12 mouse cellular contexts compared by ENCODE assay signal in the genomic region with DNA sequence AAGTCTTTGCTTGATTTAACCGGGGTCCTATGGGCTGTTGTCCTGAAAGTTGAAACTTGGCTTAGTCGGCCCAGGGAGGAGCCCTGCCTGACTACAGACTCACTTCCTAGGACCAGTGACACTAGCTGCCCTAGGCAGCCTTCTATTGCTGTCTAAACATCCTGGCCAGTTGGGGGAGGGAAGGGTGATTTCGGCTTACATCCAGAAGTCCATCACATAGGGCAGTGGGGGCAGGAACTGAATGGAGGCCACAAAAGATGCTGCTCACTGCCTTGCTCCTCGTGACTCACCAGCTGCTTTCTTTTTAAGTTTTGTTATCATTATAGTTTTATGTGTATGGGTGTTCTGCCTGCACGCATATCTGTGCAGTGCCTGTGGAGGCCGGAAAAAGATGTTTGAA. TPM values are rescaled to one million over a fixed set of nuclear protein-coding genes. Genes with fewer than 3 reads are reported as not detected.
A peak's percentile ranks its signal among the peaks of the same experiment; 100 is the strongest.
DNase-seq lines count a peak whose midpoint lies in the region; ATAC-seq and TF ChIP-seq lines count a peak whose summit lies in the region.
"Had no signal": no experiment of that assay in that cellular context is flagged by ENCODE, and none has a peak within 500 bp of the region (broad histone marks: within the 10 kb centered on the region; RNA-seq: fewer than 3 reads in every experiment).

No protein-coding gene starts in this region.

- H3K79me2 ChIP-seq in myocyte (ENCODE audit: control insufficient read depth, insufficient read depth), result no peaks in the 10 kb centered on the region

- WGBS in heart, embryonic 10.5 days, result 78% methylated on average over 6 of the region's 6 CpGs
- 88% methylated on average over 6 of the region's 6 CpGs for WGBS in midbrain, embryonic 16.5 days

- H3K4me1 ChIP-seq in heart, embryonic 10.5 days, result peaks cover 15% of the 10 kb centered on the region
- H3K4me1 ChIP-seq in midbrain, embryonic 16.5 days (ENCODE audit: control insufficient read depth, insufficient read depth, low read length), result peaks cover 2% of the 10 kb centered on the region; the same call in 1 of the 2 replicates

- H3K9me3 ChIP-seq in heart, embryonic 10.5 days, result no peaks in the 10 kb centered on the region
- H3K9me3 ChIP-seq in midbrain, embryonic 16.5 days (replicated peaks; ENCODE audit: control insufficient read depth, low read length, poor library complexity, severe bottlenecking), result no peaks in the 10 kb centered on the region

- TF ChIP-seq POLR2A in myocyte (IDR thresholded peaks at IDR 0.05; ENCODE audit: insufficient read length, low read depth), result no peak

- H3K9ac ChIP-seq in midbrain, embryonic 16.5 days (ENCODE audit: low read depth, low read length), result no peak overlapping the region
- H3K9ac ChIP-seq: hindbrain, embryonic 14.5 days had no signal

- H3K4me3 ChIP-seq in heart, embryonic 10.5 days, result no peak overlapping the region
- H3K4me3 ChIP-seq in myocyte, result no peak overlapping the region
- H3K4me3 ChIP-seq in midbrain, embryonic 16.5 days (ENCODE audit: low read depth, low read length), result no peak overlapping the region

- H3K4me2 ChIP-seq in myocyte (ENCODE audit: low read depth), result peak overlapping the region; percentile 75
- H3K4me2 ChIP-seq in midbrain, embryonic 16.5 days (ENCODE audit: low read length), result no peak overlapping the region
- H3K4me2 ChIP-seq: hindbrain, embryonic 14.5 days had no signal

- H3K36me3 ChIP-seq in heart, embryonic 10.5 days, result peaks cover 3% of the 10 kb centered on the region; the same call in 1 of the 2 replicates
- H3K36me3 ChIP-seq in myocyte (ENCODE audit: control insufficient read depth, insufficient read depth), result no peaks in the 10 kb centered on the region
- no peaks in the 10 kb centered on the region for H3K36me3 ChIP-seq in midbrain, embryonic 16.5 days (ENCODE audit: control insufficient read depth, insufficient read depth, low read length)

- ATAC-seq in midbrain, embryonic 16.5 days, result no peak

- no peaks in the 10 kb centered on the region for H3K27me3 ChIP-seq in heart, embryonic 10.5 days (ENCODE audit: insufficient read depth, poor library complexity, severe bottlenecking)
- H3K27me3 ChIP-seq in myocyte (ENCODE audit: control insufficient read depth, insufficient read depth, insufficient read length), result no peaks in the 10 kb centered on the region
- H3K27me3 ChIP-seq in midbrain, embryonic 16.5 days (ENCODE audit: control insufficient read depth, insufficient read depth, low read depth, low read length), result no peaks in the 10 kb centered on the region
- H3K27me3 ChIP-seq: CH12.LX had no signal

- no peak overlapping the region for H3ac ChIP-seq in myocyte (ENCODE audit: control insufficient read depth, insufficient read length)

- peak; percentile 62 for DNase-seq in heart, adult 8-10 months (ENCODE audit: low spot score)
- no peak for DNase-seq in heart, embryonic 10.5 days (ENCODE audit: low spot score)
- peak; percentile 42 to 43 for DNase-seq in heart, postnatal 36 days
- peak; percentile 79 to 88 for DNase-seq in kidney, postnatal 36 days
- no peak for DNase-seq in layer of hippocampus, postnatal 10 days (ENCODE audit: low spot score in 2 of 2)
- no peak for DNase-seq in ovary, adult 18-20 months (ENCODE audit: low spot score)
- DNase-seq: cerebellum, postnatal 25 days had no signal

- no peak overlapping the region for H3K27ac ChIP-seq in heart, embryonic 10.5 days
- H3K27ac ChIP-seq in midbrain, embryonic 16.5 days (ENCODE audit: low read length), result no peak overlapping the region
- H3K27ac ChIP-seq: hindbrain, embryonic 14.5 days had no signal

- intact Hi-C loops in heart, postnatal 36 days (cut with DNase I), result no loop called here

TF ChIP-seq in myocyte, 11 proteins besides CTCF, POLR2A, EP300 and RAD21:
- TF ChIP-seq CEBPB (IDR thresholded peaks at IDR 0.05; ENCODE audit: insufficient read depth, poor library complexity, severe bottlenecking) (no peak), USF1 (IDR thresholded peaks at IDR 0.05; ENCODE audit: low read depth) (peak; percentile 68), SRF (IDR thresholded peaks at IDR 0.05; ENCODE audit: control insufficient read depth, insufficient read length, low read depth) (no peak), POLR2AphosphoS2 (IDR thresholded peaks at IDR 0.05; ENCODE audit: insufficient read length, low read depth) (peak; percentile 30), E2F4 (IDR thresholded peaks at IDR 0.05; ENCODE audit: insufficient read depth) (no peak), MYOG (IDR thresholded peaks at IDR 0.05; ENCODE audit: control insufficient read depth in 1 of 3, insufficient read depth in 1 of 3, insufficient read length in 2 of 3, low read depth in 2 of 3) (no peak), MYOD1 (IDR thresholded peaks at IDR 0.05; ENCODE audit: control insufficient read depth in 1 of 3, insufficient read length in 2 of 3, low read depth in 2 of 3) (peak in 1 of 3 experiments; percentile 49), TCF3 (IDR thresholded peaks at IDR 0.05; ENCODE audit: insufficient read length, low read depth) (no peak), MAX (IDR thresholded peaks at IDR 0.05; ENCODE audit: low read depth) (peak; percentile 7), TCF12 (IDR thresholded peaks at IDR 0.05; ENCODE audit: insufficient read depth, poor library complexity, severe bottlenecking) (no peak), REST (IDR thresholded peaks at IDR 0.05; ENCODE audit: insufficient read depth, insufficient read length) (no peak)

RNA-seq across cellular contexts. Expression of gene A4galt, which starts 41.6 kb away (rescaled TPM):
- total RNA-seq in heart, adult 8-10 months (2022), result 1 to 10 TPM; 4.2 to 8.7 (median 5.8) TPM
- not detected in 2 replicates for polyA plus RNA-seq in heart, embryonic 10.5 days (2016; fragmentation: Nextera tagmentation; extraction: Ambion mirVana)
- total RNA-seq in heart, postnatal 36 days (2021), result 1 to 10 TPM; 3.4 to 8.3 TPM
- polyA plus RNA-seq in myocyte (2012; fragmentation: generic; extraction: Trizol), result 28.4 TPM
- total RNA-seq in layer of hippocampus, postnatal 10 days (2021), result 1 to 10 TPM; 3.0 to 5.0 TPM
- 2.4 and 2.6 TPM in 2 replicates for polyA plus RNA-seq in midbrain, embryonic 16.5 days (2015; fragmentation: Nextera tagmentation; extraction: Ambion mirVana)
- polyA plus RNA-seq: limb, embryonic 11.5 days had no signal

RNA-seq across cellular contexts. Expression of gene Arfgap3, which starts 56.9 kb away (rescaled TPM):
- total RNA-seq in heart, adult 8-10 months (2022), result 10 to 100 TPM; 10.2 to 11.8 (median 11.1) TPM
- polyA plus RNA-seq in heart, embryonic 10.5 days (2016; fragmentation: Nextera tagmentation; extraction: Ambion mirVana), result 25.8 and 27.5 TPM in 2 replicates
- total RNA-seq in heart, postnatal 36 days (2021), result 10 to 100 TPM; 11.0 to 12.2 TPM
- polyA plus RNA-seq in myocyte (2012; fragmentation: generic; extraction: Trizol), result 45.3 TPM
- 10 to 100 TPM; 19.8 to 22.7 TPM for total RNA-seq in layer of hippocampus, postnatal 10 days (2021)
- 45.1 and 45.6 TPM in 2 replicates for polyA plus RNA-seq in midbrain, embryonic 16.5 days (2015; fragmentation: Nextera tagmentation; extraction: Ambion mirVana)

Comparison
In these comparisons a context has a peak if more than half of its experiments do, and no peak if none do; other contexts are left out.
1. DNase-seq: peak in heart, adult 8-10 months (single experiment), heart, postnatal 36 days (2 of 2) and kidney, postnatal 36 days (2 of 2); none in heart, embryonic 10.5 days (single experiment), layer of hippocampus, postnatal 10 days (0 of 2) and ovary, adult 18-20 months (single experiment).